Mouse (Mus musculus) intestine, postnatal 0 days (tissue): Measurements from ENCODE around the gene Dda1. TPM values are rescaled to one million over a fixed set of nuclear protein-coding genes. Genes with fewer than 3 reads are reported as not detected.

Experiments
- ATAC-seq: fragments of 200-750 bp; cut with Nextera tagmentation; 2 replicates; pipeline ENCODE4 v1.8.0; 2017; ENCODE audit warnings: mild to moderate bottlenecking, moderate TSS enrichment, moderate library complexity
- H3K27ac ChIP-seq: fragments of 300-500 bp; sonication (generic); 2 replicates; pipeline ENCODE4 v1.5.1; 2014; ENCODE audit warnings: mild to moderate bottlenecking, low read depth, low read length, moderate library complexity
- H3K27me3 ChIP-seq: fragments of 300-500 bp; sonication (generic); replicated peaks from 2 replicates; pipeline ENCODE4 v1.6.1; 2014; ENCODE audit warnings: low read length, mixed read lengths; ENCODE audit not compliant: control insufficient read depth, insufficient read depth
- H3K36me3 ChIP-seq: fragments of 300-500 bp; sonication (generic); 2 replicates; pipeline ENCODE4 v1.6.1; 2014; ENCODE audit warnings: mild to moderate bottlenecking, moderate library complexity; ENCODE audit not compliant: control insufficient read depth, insufficient read depth
- H3K4me1 ChIP-seq: fragments of 300-500 bp; sonication (generic); replicated peaks from 2 replicates; pipeline ENCODE4 v1.6.1; 2014; ENCODE audit warnings: antibody characterized with exemption, low read length, mixed read lengths; ENCODE audit not compliant: control insufficient read depth, insufficient read depth
- H3K4me2 ChIP-seq: fragments of 300-500 bp; sonication (generic); replicated peaks from 2 replicates; pipeline ENCODE4 v1.6.1; 2014; ENCODE audit warnings: low read depth, mild to moderate bottlenecking, moderate library complexity
- H3K4me3 ChIP-seq: fragments of 300-500 bp; sonication (generic); 2 replicates; pipeline ENCODE4 v1.5.1; 2014; ENCODE audit warnings: low read depth, low read length
- H3K9ac ChIP-seq: fragments of 300-500 bp; sonication (generic); 2 replicates; pipeline ENCODE4 v1.6.1; 2014; ENCODE audit warnings: mild to moderate bottlenecking, low read depth, low read length
- H3K9me3 ChIP-seq: fragments of 300-500 bp; sonication (generic); 2 replicates; pipeline ENCODE4 v1.6.1; 2016; ENCODE audit warnings: mixed run types; ENCODE audit not compliant: control insufficient read depth
- CTCF ChIP-seq: sonication (generic); IDR thresholded peaks from 2 replicates; pipeline ENCODE4 v1.5.1; 2016; ENCODE audit warnings: low read depth, mild to moderate bottlenecking, control low read depth, antibody characterized with exemption, moderate library complexity
- whole genome bisulfite sequencing: fragments of 180-500 bp; shearing (Covaris S2); extraction: QIAGEN DNeasy Blood & Tissue Kit; methylation state at CpG from one replicate; pipeline ENCODE4 v1.1.7; 2014; 5-methylcytosine and 5-hydroxymethylcytosine counted together
- polyA plus RNA-seq: library from polyadenylated mRNA; unstranded; fragments of >200 nt; fragmentation: Nextera tagmentation; extraction: Ambion mirVana; gene quantifications from 2 replicates; pipeline ENCODE4 v1.2.1, GENCODE M21; 2015

Gene Dda1
- polyA plus RNA-seq, 1 experiment from 2014 or later: 82.8 TPM

DNA sequence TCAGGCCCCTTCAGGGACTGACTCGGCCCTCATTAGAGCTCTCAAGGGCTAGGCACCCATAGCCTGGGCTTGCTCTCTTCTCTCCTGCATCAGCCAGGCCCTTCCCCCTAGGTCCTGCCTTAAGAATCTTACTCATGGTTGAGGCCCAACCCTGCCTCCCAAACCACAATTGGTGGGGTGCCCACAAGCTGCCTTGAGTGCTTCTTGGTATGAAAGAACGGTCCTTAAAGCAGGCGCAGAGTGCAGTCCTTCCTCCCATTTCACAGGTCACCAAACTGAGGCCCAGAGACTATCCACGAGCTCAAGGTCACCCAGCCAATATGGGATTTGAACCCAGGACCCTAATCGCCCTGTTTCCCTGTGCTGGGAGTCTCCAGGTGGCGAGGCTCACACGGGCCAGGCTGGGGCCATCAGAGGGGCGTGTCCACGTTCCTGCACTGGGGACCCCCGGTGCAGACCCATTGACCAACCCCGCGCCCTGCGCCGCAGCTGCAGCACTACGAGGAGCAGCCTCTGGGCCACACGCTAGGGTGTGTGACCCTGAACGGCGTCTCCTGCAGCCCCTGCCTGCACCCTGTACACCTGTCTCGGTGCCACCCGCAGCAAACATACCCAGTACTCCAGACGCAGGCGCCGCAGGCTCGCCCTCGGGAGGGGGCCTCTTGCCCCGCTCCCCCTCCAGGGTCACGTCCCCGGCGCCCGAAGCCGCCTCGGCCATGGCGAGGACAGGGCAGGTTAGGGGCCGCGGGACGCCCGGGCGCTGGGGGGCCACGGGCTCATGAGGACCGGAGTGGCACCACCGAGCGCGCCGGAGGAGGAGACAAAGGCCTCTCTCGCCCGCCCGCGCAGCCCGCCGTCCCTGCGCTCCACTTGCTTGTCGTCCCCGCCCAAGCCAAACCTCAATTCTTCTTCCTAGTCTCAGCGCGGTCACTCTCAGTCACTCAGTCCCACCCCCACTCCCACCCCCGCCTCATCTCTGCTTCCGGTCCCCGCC lies 16.4 kb downstream of the Dda1 start, which contains the start of gene Ano8:
Gene Ano8, minus strand, starts transcription at position 822 of the 994 bp plus-strand sequence.
- peak within 1 kb of the TSS; percentile 68 for H3K4me3 ChIP-seq
- peak; percentile 29 for ATAC-seq
- TF ChIP-seq CTCF: no peak
- no peak within 1 kb of the TSS for H3K27ac ChIP-seq
- H3K9ac ChIP-seq: peak within 1 kb of the TSS; percentile 64
- WGBS: 7% methylated on average over 50 of the region's 58 CpGs
- no peaks in the 10 kb centered on the region for H3K27me3 ChIP-seq
- H3K4me1 ChIP-seq: peaks cover 9% of the 10 kb centered on the region
- H3K36me3 ChIP-seq: no peaks in the 10 kb centered on the region; the same call in 1 of the 2 replicates
- no peaks in the 10 kb centered on the region for H3K9me3 ChIP-seq
- peak within 1 kb of the TSS; percentile 93 for H3K4me2 ChIP-seq

- no peak overlapping the region; the same call in 1 of the 2 replicates for H3K9ac ChIP-seq
- WGBS: 9% methylated on average over 7 of the region's 7 CpGs
- H3K4me1 ChIP-seq: peaks cover 9% of the 10 kb centered on the region
- peak overlapping the region; percentile 93 for H3K4me2 ChIP-seq
- peaks cover 3% of the 10 kb centered on the region; the same call in 1 of the 2 replicates for H3K36me3 ChIP-seq
- no peaks in the 10 kb centered on the region for H3K27me3 ChIP-seq
- H3K27ac ChIP-seq: no peak overlapping the region
- TF ChIP-seq CTCF: no peak
- no peak for ATAC-seq
- H3K9me3 ChIP-seq: no peaks in the 10 kb centered on the region
- H3K4me3 ChIP-seq: peak overlapping the region; percentile 68
Measured at GRCm38 (mm10) chr8:71486136-71486529, 17.1 kb downstream of the Dda1 start.

DNA sequence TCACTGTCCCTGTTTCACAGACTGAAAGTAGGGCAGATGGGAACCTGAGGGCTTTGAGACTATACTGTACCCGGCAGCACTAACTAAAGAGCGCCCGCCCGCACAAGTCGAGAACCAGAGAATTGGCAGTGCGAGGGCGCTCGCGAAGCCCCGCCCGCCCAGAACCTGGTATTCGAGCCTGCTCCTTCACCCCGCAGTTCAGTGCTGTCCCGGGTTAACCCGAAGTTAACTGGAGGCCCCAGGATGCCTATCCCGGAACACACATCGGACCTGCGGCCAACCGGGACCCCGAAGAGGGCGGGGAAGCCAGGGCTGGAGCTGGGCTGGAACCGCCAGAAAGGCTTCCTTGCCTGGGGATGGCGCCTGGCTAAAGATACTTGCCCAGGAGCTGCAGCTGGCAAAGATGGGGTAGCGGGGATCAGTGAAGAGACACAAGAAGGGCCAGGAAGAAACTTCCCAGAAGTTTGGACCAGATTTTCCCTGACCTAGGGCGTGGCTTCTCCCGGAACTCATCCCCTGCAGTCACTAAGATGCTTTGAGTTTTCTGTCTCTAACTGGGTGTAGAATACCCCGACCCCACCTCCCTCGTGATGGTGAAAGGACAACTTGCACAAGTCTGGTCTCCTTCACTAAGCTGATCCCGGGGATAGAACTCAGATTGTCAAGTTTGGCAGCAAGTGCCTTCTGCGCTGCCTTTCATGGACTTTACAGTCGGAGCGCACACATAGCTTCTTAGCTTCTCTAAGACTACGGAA lies 18.9 kb downstream of the Dda1 start, which contains the start of gene Gtpbp3:
Gene Gtpbp3, plus strand, starts transcription at position 413 of the 755 bp plus-strand sequence.
- no peaks in the 10 kb centered on the region for H3K27me3 ChIP-seq
- no peak for TF ChIP-seq CTCF
- ATAC-seq: peak; percentile 29
- no peaks in the 10 kb centered on the region for H3K9me3 ChIP-seq
- WGBS: under 1% methylated on average over 33 of the region's 33 CpGs
- peak within 1 kb of the TSS; percentile 62 for H3K9ac ChIP-seq
- peak within 1 kb of the TSS; percentile 98 for H3K4me2 ChIP-seq
- H3K36me3 ChIP-seq: peaks cover 19% of the 10 kb centered on the region; the same call in 1 of the 2 replicates
- H3K4me3 ChIP-seq: peak within 1 kb of the TSS; percentile 70
- peak within 1 kb of the TSS; percentile 74 for H3K27ac ChIP-seq
- peaks cover 9% of the 10 kb centered on the region for H3K4me1 ChIP-seq

DNA sequence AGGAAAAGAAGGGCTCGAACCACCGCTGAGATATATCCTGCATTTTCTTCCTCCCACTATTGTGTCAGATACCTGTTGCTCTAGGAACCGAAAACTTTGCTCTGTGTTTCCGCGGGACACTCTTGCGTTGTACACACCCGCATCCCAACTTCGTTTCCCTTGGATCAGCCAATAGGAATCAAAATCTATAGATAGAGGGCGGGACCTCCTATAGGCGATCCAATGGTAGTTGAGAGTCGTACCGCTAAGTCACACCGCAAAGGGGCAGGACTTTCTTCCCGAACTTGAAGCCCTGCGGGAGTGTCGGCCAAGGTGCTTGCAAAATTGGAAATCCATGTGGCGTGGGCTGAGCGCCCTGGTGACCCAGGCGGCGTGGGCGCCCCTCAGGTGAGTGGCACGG lies 19.5 kb downstream of the Dda1 start:
- Histone ChIP-seq H3K4me3 (peak overlapping the region; percentile 70), H3K9ac (peak overlapping the region; percentile 62), H3K27me3 (no peaks in the 10 kb centered on the region), H3K27ac (peak overlapping the region; percentile 74; the same call in 1 of the 2 replicates), H3K36me3 (peaks cover 19% of the 10 kb centered on the region; the same call in 1 of the 2 replicates), H3K9me3 (no peaks in the 10 kb centered on the region), H3K4me2 (peak overlapping the region; percentile 98), H3K4me1 (peaks cover 9% of the 10 kb centered on the region)
- 0 out of 2 replicates have a peak, but pooled peaks have one; percentile 17 for TF ChIP-seq CTCF
- peak; percentile 90 for ATAC-seq
- WGBS: under 1% methylated on average over 22 of the region's 22 CpGs

GRCm38 (mm10) chr8:71495039-71495438 lies 26.0 kb downstream of the Dda1 start:
- peak; percentile 82 for TF ChIP-seq CTCF
- H3K4me3 ChIP-seq: no peak overlapping the region
- H3K27me3 ChIP-seq: no peaks in the 10 kb centered on the region
- peak; percentile 28; the same call in 1 of the 2 replicates for ATAC-seq
- WGBS: 24% methylated on average over 16 of the region's 16 CpGs
- peaks cover 27% of the 10 kb centered on the region; the same call in 1 of the 2 replicates for H3K36me3 ChIP-seq
- peaks cover 3% of the 10 kb centered on the region for H3K4me1 ChIP-seq
- H3K27ac ChIP-seq: no peak overlapping the region
- H3K9me3 ChIP-seq: no peaks in the 10 kb centered on the region
- no peak overlapping the region for H3K4me2 ChIP-seq
- no peak overlapping the region for H3K9ac ChIP-seq

DNA sequence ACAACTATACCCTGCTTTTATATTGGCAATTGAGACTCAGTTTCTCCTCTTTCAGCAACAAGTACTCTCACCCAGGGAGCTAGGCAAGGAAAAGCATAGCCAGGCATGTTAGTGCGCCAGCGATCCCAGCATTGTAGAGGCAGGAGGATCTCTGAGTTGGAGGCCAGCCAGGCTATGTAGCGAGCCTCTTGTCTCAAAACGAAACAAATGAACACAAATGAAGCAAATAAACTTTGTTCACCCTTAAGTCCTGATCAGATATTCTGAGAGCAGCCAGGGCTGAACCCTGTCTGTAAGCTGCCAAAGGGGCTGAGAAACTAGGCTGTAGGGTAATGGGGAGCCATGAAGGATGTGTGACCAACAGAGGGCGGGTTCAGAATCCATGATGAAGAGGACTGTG lies 26.8 kb downstream of the Dda1 start:
- Histone ChIP-seq H3K9me3 (no peaks in the 10 kb centered on the region), H3K9ac (no peak overlapping the region), H3K4me1 (peaks cover 3% of the 10 kb centered on the region), H3K36me3 (peaks cover 27% of the 10 kb centered on the region; the same call in 1 of the 2 replicates), H3K27ac (peak overlapping the region; percentile 64), H3K27me3 (no peaks in the 10 kb centered on the region), H3K4me2 (no peak overlapping the region), H3K4me3 (no peak overlapping the region)
- ATAC-seq: no peak
- 70% methylated on average over 5 of the region's 5 CpGs for WGBS
- TF ChIP-seq CTCF: no peak
